8 mouse cellular contexts compared by ENCODE assay signal in genomic region chr5:124432398-124433012, GRCm38 (mm10). TPM values are rescaled to one million over a fixed set of nuclear protein-coding genes. Genes with fewer than 3 reads are reported as not detected.
DNase-seq lines count a peak whose midpoint lies in the region; ATAC-seq lines count a peak whose summit lies in the region.

No protein-coding gene starts in this region.

- H3K4me3 ChIP-seq in intestine, embryonic 15.5 days (replicated peaks) = no peak overlapping the region

- H3K36me3 ChIP-seq in intestine, embryonic 15.5 days = no peaks in the 10 kb centered on the region

- H3K27me3 ChIP-seq in intestine, embryonic 15.5 days (replicated peaks) = no peaks in the 10 kb centered on the region

- H3K4me1 ChIP-seq in intestine, embryonic 15.5 days (replicated peaks) = no peaks in the 10 kb centered on the region

- DNase-seq in heart, adult 11 months = peak; percentile 91
- DNase-seq in heart, postnatal 25 days (ENCODE audit: low spot score) = no peak
- peak; percentile 65 for DNase-seq in cerebellum, adult 9-11 months
- DNase-seq in gastrocnemius, adult 8-10 months (ENCODE audit: low spot score in 2 of 2) = peak; percentile 67 to 75
- DNase-seq in left cerebral cortex, postnatal 14 days (ENCODE audit: low spot score in 2 of 2) = peak; percentile 86 to 93
- peak; percentile 27 for DNase-seq in spleen, adult 12 weeks (ENCODE audit: low spot score)

- no peak overlapping the region for H3K9ac ChIP-seq in intestine, embryonic 15.5 days

- intact Hi-C loops in heart, postnatal 25 days (cut with DNase I) = loop anchor here (2.0 kb wide), 1 partner anchor 106 kb away; no protein-coding TSS in a partner anchor
- intact Hi-C loops in left cerebral cortex, postnatal 14 days (cut with DNase I) = no loop called here

- no peak overlapping the region for H3K27ac ChIP-seq in intestine, embryonic 15.5 days

- H3K4me2 ChIP-seq in intestine, embryonic 15.5 days (replicated peaks) = no peak overlapping the region

- ATAC-seq in intestine, embryonic 15.5 days = peak; percentile 68
- ATAC-seq in megakaryocyte, adult 5-6 weeks (ENCODE audit: poor library complexity, severe bottlenecking) = peak; percentile 98

- H3K9me3 ChIP-seq in intestine, embryonic 15.5 days = no peaks in the 10 kb centered on the region

RNA-seq across cellular contexts. Expression of gene Sbno1, which starts 6.7 kb away (rescaled TPM):
- total RNA-seq in heart, postnatal 25 days (2021) = 10 to 100 TPM; 63.9 to 68.9 TPM
- 10 to 100 TPM; 41.8 to 53.6 (median 48.2) TPM for total RNA-seq in gastrocnemius, adult 8-10 months (2022)
- polyA plus RNA-seq in intestine, embryonic 15.5 days (2015; fragmentation: Nextera tagmentation; extraction: Ambion mirVana) = 78.6 and 90.3 TPM in 2 replicates
- total RNA-seq in left cerebral cortex, postnatal 14 days (2021) = 100 to 1,000 TPM; 139 to 153 TPM
- 65.5 and 82.0 TPM in 2 replicates for total RNA-seq in megakaryocyte, adult 5-6 weeks (2015)
- 147 and 182 TPM in 2 replicates for total RNA-seq in megakaryocyte, adult 5-6 weeks (2017)

RNA-seq across cellular contexts. Expression of gene Kmt5a, which starts 7.2 kb away (rescaled TPM):
- total RNA-seq in heart, postnatal 25 days (2021) = 100 to 1,000 TPM; 221 to 226 TPM
- total RNA-seq in gastrocnemius, adult 8-10 months (2022) = 100 to 1,000 TPM; 217 to 342 (median 227) TPM
- polyA plus RNA-seq in intestine, embryonic 15.5 days (2015; fragmentation: Nextera tagmentation; extraction: Ambion mirVana) = 93.5 and 105 TPM in 2 replicates
- total RNA-seq in left cerebral cortex, postnatal 14 days (2021) = 10 to 100 TPM; 44.3 to 48.7 TPM
- 370 and 380 TPM in 2 replicates for total RNA-seq in megakaryocyte, adult 5-6 weeks (2015)
- total RNA-seq in megakaryocyte, adult 5-6 weeks (2017) = 240 and 272 TPM in 2 replicates

RNA-seq across cellular contexts. Expression of gene Rilpl2, which starts 45.7 kb away (rescaled TPM):
- total RNA-seq in heart, postnatal 25 days (2021) = 1 to 10 TPM; 7.9 to 9.4 TPM
- 1 to 10 TPM; 3.2 to 5.1 (median 4.2) TPM for total RNA-seq in gastrocnemius, adult 8-10 months (2022)
- 44.0 and 46.2 TPM in 2 replicates for polyA plus RNA-seq in intestine, embryonic 15.5 days (2015; fragmentation: Nextera tagmentation; extraction: Ambion mirVana)
- total RNA-seq in left cerebral cortex, postnatal 14 days (2021) = 10 to 100 TPM; 24.7 to 25.8 TPM
- 42.8 and 45.4 TPM in 2 replicates for total RNA-seq in megakaryocyte, adult 5-6 weeks (2015)
- total RNA-seq in megakaryocyte, adult 5-6 weeks (2017) = 42.5 and 42.9 TPM in 2 replicates

RNA-seq across cellular contexts. Expression of gene Snrnp35, which starts 50.4 kb away (rescaled TPM):
- total RNA-seq in heart, postnatal 25 days (2021) = 10 to 100 TPM; 10.0 to 12.7 TPM
- 10 to 100 TPM; 19.8 to 27.9 (median 25.2) TPM for total RNA-seq in gastrocnemius, adult 8-10 months (2022)
- polyA plus RNA-seq in intestine, embryonic 15.5 days (2015; fragmentation: Nextera tagmentation; extraction: Ambion mirVana) = 21.4 and 23.6 TPM in 2 replicates
- 10 to 100 TPM; 20.9 to 24.2 TPM for total RNA-seq in left cerebral cortex, postnatal 14 days (2021)
- total RNA-seq in megakaryocyte, adult 5-6 weeks (2015) = 3.8 and 5.7 TPM in 2 replicates
- total RNA-seq in megakaryocyte, adult 5-6 weeks (2017) = 10.6 and 12.0 TPM in 2 replicates

Comparison
In these comparisons a context has a peak if more than half of its experiments do, and no peak if none do; other contexts are left out.
1. RNA of gene Kmt5a, which starts 7.2 kb away (total RNA-seq): 240 to 380 TPM in megakaryocyte, adult 5-6 weeks, 217 to 342 TPM in gastrocnemius, adult 8-10 months and 221 to 226 TPM in heart, postnatal 25 days; 44.3 to 48.7 TPM in left cerebral cortex, postnatal 14 days; every median in the first group is over 4 times any median in the second.